Mouse (Mus musculus) retina, embryonic 14.5 days (tissue): ENCODE measurements at regions not wholly inside any gene's neighbourhood (a gene's known extent, or its start where the extent isn't known, plus 50 kb on each side); places are given as distances from the start of the nearest gene placed in this dataset.

Source experiments
- DNase-seq: peaks from one replicate; pipeline ENCODE4 v3.0.0-alpha.2; 2015; ENCODE audit warnings: low spot score

GRCm38 (mm10) chr8:117894861-117895260, 93.1 kb upstream of the Mphosph6 start:
- DNase-seq: no peak

GRCm38 (mm10) chr8:117890211-117890610, 88.5 kb upstream of the Mphosph6 start:
- DNase-seq: no peak

GRCm38 (mm10) chr8:117881414-117881973, 79.8 kb upstream of the Mphosph6 start:
- DNase-seq: no peak

GRCm38 (mm10) chr8:117880279-117880975, 78.7 kb upstream of the Mphosph6 start:
- no peak for DNase-seq

- no peak for DNase-seq
These were observed 71.9 kb upstream of the Mphosph6 start for GRCm38 (mm10) chr8:117873611-117874010.

- DNase-seq: no peak
These were observed 65.4 kb upstream of the Mphosph6 start for GRCm38 (mm10) chr8:117867138-117867537.

GRCm38 (mm10) chr8:117865014-117865413, 63.3 kb upstream of the Mphosph6 start:
- DNase-seq: no peak

GRCm38 (mm10) chr8:117863837-117864236, 62.1 kb upstream of the Mphosph6 start:
- peak; percentile 80 for DNase-seq

GRCm38 (mm10) chr8:117862318-117862717, 60.6 kb upstream of the Mphosph6 start:
- peak; percentile 26 for DNase-seq

- DNase-seq: peak; percentile 38
These were observed 58.0 kb upstream of the Mphosph6 start for GRCm38 (mm10) chr8:117859734-117860133.

GRCm38 (mm10) chr8:117859095-117859494, 57.4 kb upstream of the Mphosph6 start:
- DNase-seq: no peak

- no peak for DNase-seq
These were observed 54.4 kb upstream of the Mphosph6 start for GRCm38 (mm10) chr8:117856121-117856520.

GRCm38 (mm10) chr8:117854942-117855491, 53.3 kb upstream of the Mphosph6 start:
- no peak for DNase-seq

- no peak for DNase-seq
These were observed 52.6 kb upstream of the Mphosph6 start for GRCm38 (mm10) chr8:117854301-117854700.

GRCm38 (mm10) chr8:117853408-117853807, 51.7 kb upstream of the Mphosph6 start:
- DNase-seq: no peak

GRCm38 (mm10) chr8:117852521-117852920, 50.8 kb upstream of the Mphosph6 start:
- no peak for DNase-seq
